Mouse (Mus musculus) CH12.LX (cell line): ENCODE measurements at regions not wholly inside any gene's neighbourhood (a gene's known extent, or its start where the extent isn't known, plus 50 kb on each side); places are given as distances from the start of the nearest gene placed in this dataset.

Source experiments
- DNase-seq: peaks from one replicate; pipeline ENCODE4 v3.0.0-alpha.2; 2013; ENCODE audit errors: extremely low read depth
- H3K27ac ChIP-seq: 2 replicates; pipeline ENCODE4 v1.5.1; 2012; ENCODE audit warnings: low read depth, mild to moderate bottlenecking, control low read depth, moderate library complexity; ENCODE audit not compliant: insufficient read depth
- H3K27me3 ChIP-seq: replicated peaks from 2 replicates; pipeline ENCODE3; 2012; ENCODE audit warnings: inconsistent platforms
- H3K36me3 ChIP-seq, 2 experiments: replicated peaks in 1 of 2; 2 replicates each; pipeline versions ENCODE3 to v1.6.1; 2012; ENCODE audit warnings: inconsistent platforms in 1 of 2, low read length in 1 of 2, mild to moderate bottlenecking in 1 of 2, mixed read lengths in 1 of 2, moderate library complexity in 1 of 2; ENCODE audit not compliant: control insufficient read depth in 1 of 2, insufficient read depth in 1 of 2
- H3K4me1 ChIP-seq, 2 experiments: 2 replicates each; pipeline ENCODE4 v1.6.1; 2012; ENCODE audit warnings: inconsistent platforms in 1 of 2, moderate library complexity in 1 of 2; ENCODE audit not compliant: insufficient read depth in 2 of 2, control insufficient read depth in 1 of 2
- H3K4me2 ChIP-seq: 2 replicates; pipeline ENCODE4 v1.6.1; 2012; ENCODE audit warnings: low read depth, mild to moderate bottlenecking, control low read depth; ENCODE audit not compliant: poor library complexity, insufficient read depth, severe bottlenecking
- H3K4me3 ChIP-seq, 3 experiments: fragments of 150-350 bp in 1 of 3; sonication (generic) in 1 of 3; replicated peaks in 1 of 3; 2 replicates each; pipeline versions ENCODE3 to v1.5.1; 2011 to 2012; ENCODE audit warnings: low read depth in 2 of 3, low read length in 2 of 3, mild to moderate bottlenecking in 2 of 3, moderate library complexity in 2 of 3, control low read depth in 1 of 3, improper control_type of control experiment in 1 of 3, inconsistent platforms in 1 of 3, mixed read lengths in 1 of 3; ENCODE audit not compliant: poor library complexity in 1 of 3
- H3K79me2 ChIP-seq: replicated peaks from 2 replicates; pipeline ENCODE4 v1.6.1; 2012; ENCODE audit warnings: mild to moderate bottlenecking, moderate library complexity; ENCODE audit not compliant: control insufficient read depth, poor library complexity, insufficient read depth, severe bottlenecking; ENCODE audit errors: extremely low read depth
- H3K9ac ChIP-seq: 2 replicates; pipeline ENCODE4 v1.6.1; 2012; ENCODE audit warnings: low read depth, mild to moderate bottlenecking, control low read depth, moderate library complexity; ENCODE audit not compliant: insufficient read depth
- H3K9me3 ChIP-seq: replicated peaks from 2 replicates; pipeline ENCODE3; 2012; ENCODE audit warnings: low read length, inconsistent platforms, mixed read lengths
- CHD2 ChIP-seq: IDR thresholded peaks from 2 replicates; pipeline ENCODE4 v1.6.1; 2011; ENCODE audit warnings: low read length, improper control_type of control experiment
- E2F4 ChIP-seq: IDR thresholded peaks from 2 replicates; pipeline ENCODE4 v1.6.1; 2011; ENCODE audit warnings: low read depth, low read length, improper control_type of control experiment; ENCODE audit not compliant: insufficient replicate concordance
- ELF1 ChIP-seq: IDR thresholded peaks from 2 replicates; pipeline ENCODE4 v1.6.1; 2014; ENCODE audit warnings: low read depth, mild to moderate bottlenecking, inconsistent platforms, low read length, improper control_type of control experiment
- EP300 ChIP-seq: IDR thresholded peaks from 2 replicates; pipeline ENCODE4 v1.6.1; 2011; ENCODE audit warnings: low read length, improper control_type of control experiment
- GABPA ChIP-seq: IDR thresholded peaks from 2 replicates; pipeline ENCODE4 v1.6.1; 2012; ENCODE audit warnings: low read depth, low read length, improper control_type of control experiment, inconsistent platforms; ENCODE audit not compliant: insufficient replicate concordance
- JUN ChIP-seq: IDR thresholded peaks from 2 replicates; pipeline ENCODE4 v1.6.1; 2011; ENCODE audit warnings: low read depth, mild to moderate bottlenecking, low read length, improper control_type of control experiment, moderate library complexity; ENCODE audit not compliant: insufficient read depth
- JUND ChIP-seq: conservative IDR thresholded peaks from 2 replicates; pipeline ENCODE4 v1.6.1; 2011; ENCODE audit warnings: low read depth, low read length, improper control_type of control experiment
- MAFK ChIP-seq: IDR thresholded peaks from 2 replicates; pipeline ENCODE4 v1.6.1; 2011; ENCODE audit warnings: low read length, improper control_type of control experiment; ENCODE audit not compliant: insufficient replicate concordance
- MAX ChIP-seq: IDR thresholded peaks from 2 replicates; pipeline ENCODE4 v1.6.1; 2011; ENCODE audit warnings: low read length, improper control_type of control experiment
- MAZ ChIP-seq: IDR thresholded peaks from 2 replicates; pipeline ENCODE4 v1.6.1; 2012; ENCODE audit warnings: low read depth, mild to moderate bottlenecking, inconsistent platforms, low read length, improper control_type of control experiment, moderate library complexity
- MEF2A ChIP-seq: IDR thresholded peaks from 2 replicates; pipeline ENCODE4 v1.6.1; 2014; ENCODE audit warnings: low read depth, mild to moderate bottlenecking, inconsistent platforms, low read length, improper control_type of control experiment, borderline replicate concordance
- MXI1 ChIP-seq: IDR thresholded peaks from 2 replicates; pipeline ENCODE4 v1.6.1; 2011; ENCODE audit warnings: mild to moderate bottlenecking, low read depth, low read length, improper control_type of control experiment
- MYC ChIP-seq: IDR thresholded peaks from 2 replicates; pipeline ENCODE4 v1.6.1; 2011; ENCODE audit warnings: low read depth, mild to moderate bottlenecking, improper control_type of control experiment, low read length
- PAX5 ChIP-seq: IDR thresholded peaks from 2 replicates; pipeline ENCODE4 v1.6.1; 2012; ENCODE audit warnings: low read length, inconsistent platforms, mixed read lengths
- RCOR1 ChIP-seq: conservative IDR thresholded peaks from 2 replicates; pipeline ENCODE4 v1.6.1; 2012; ENCODE audit warnings: low read depth, mild to moderate bottlenecking, inconsistent platforms, low read length, improper control_type of control experiment
- SIN3A ChIP-seq: IDR thresholded peaks from 2 replicates; pipeline ENCODE4 v1.6.1; 2012; ENCODE audit warnings: low read length, improper control_type of control experiment, inconsistent platforms
- SMC3 ChIP-seq: IDR thresholded peaks from 2 replicates; pipeline ENCODE4 v1.6.1; 2011; ENCODE audit warnings: low read depth, low read length, improper control_type of control experiment
- TBP ChIP-seq: conservative IDR thresholded peaks from 2 replicates; pipeline ENCODE4 v1.6.1; 2011; ENCODE audit warnings: low read depth, low read length, improper control_type of control experiment
- USF1 ChIP-seq: IDR thresholded peaks from 2 replicates; pipeline ENCODE4 v1.6.1; 2014; ENCODE audit warnings: low read depth, mild to moderate bottlenecking, inconsistent platforms, low read length, improper control_type of control experiment
- USF2 ChIP-seq: conservative IDR thresholded peaks from 2 replicates; pipeline ENCODE4 v1.6.1; 2011; ENCODE audit warnings: low read depth, low read length, improper control_type of control experiment
- ZC3H11A ChIP-seq: IDR thresholded peaks from 2 replicates; pipeline ENCODE4 v1.6.1; 2012; ENCODE audit warnings: low read depth, mild to moderate bottlenecking, inconsistent platforms, low read length, improper control_type of control experiment
- ZMIZ1 ChIP-seq: IDR thresholded peaks from 2 replicates; pipeline ENCODE4 v1.6.1; 2012; ENCODE audit warnings: low read depth, mild to moderate bottlenecking, inconsistent platforms, low read length, improper control_type of control experiment
- dilution Hi-C: fragments of 300-500 bp; cut with MboI; formaldehyde crosslinking; loops from 2 replicates; pipeline ENCODE4 v1.14.3; 2020; ENCODE audit warnings: low sequenced_read_pairs; ENCODE audit not compliant: extremely low pct_unique_long_range_greater_than_20kb, extremely low pct_ligation_motif_present
- in situ Hi-C: fragments of 300-500 bp; cut with MboI; formaldehyde crosslinking; loops from 3 replicates; pipeline ENCODE4 v1.14.3; 2019; ENCODE audit warnings: low sequenced_read_pairs, low pct_ligation_motif_present, low pct_unique_long_range_greater_than_20kb, mixed read lengths

DNA sequence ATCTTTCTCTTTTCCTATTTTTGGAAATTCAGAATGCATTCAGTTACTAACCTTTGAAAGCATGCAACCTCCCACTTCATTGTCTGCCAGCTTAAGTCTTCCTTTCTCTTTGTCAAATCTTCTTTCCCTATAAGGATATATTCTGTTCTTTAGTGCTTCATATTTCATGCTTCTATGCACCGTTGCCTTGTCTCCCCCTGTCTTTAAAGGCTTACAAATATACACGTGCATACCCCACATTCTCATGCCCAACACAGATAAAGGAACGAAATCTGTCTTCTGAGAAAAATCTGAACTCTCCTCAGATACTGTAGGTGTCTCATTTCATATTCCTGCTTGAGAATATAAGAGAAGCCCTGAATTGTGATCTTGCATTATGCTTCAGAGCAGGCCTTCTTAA is 167.9 kb upstream of the Dph6 start:
- H3K9ac ChIP-seq = no peak overlapping the region
- H3K4me3 ChIP-seq = no peak overlapping the region
- dilution Hi-C loops = no loop called here
- H3K79me2 ChIP-seq = no peaks in the 10 kb centered on the region
- H3K4me1 ChIP-seq = no peaks in the 10 kb centered on the region
- in situ Hi-C loops = no loop called here
- no peaks in the 10 kb centered on the region for H3K9me3 ChIP-seq
- H3K27ac ChIP-seq = no peak overlapping the region
- H3K4me2 ChIP-seq = no peak overlapping the region
- DNase-seq = no peak
- H3K27me3 ChIP-seq = no peaks in the 10 kb centered on the region
- H3K36me3 ChIP-seq = no peaks in the 10 kb centered on the region
- TF ChIP-seq RCOR1 = no peak
- no peak for TF ChIP-seq GABPA
- TF ChIP-seq EP300 = no peak
- no peak for TF ChIP-seq USF1
- no peak for TF ChIP-seq SIN3A
- no peak for TF ChIP-seq ZC3H11A
- TF ChIP-seq MYC = no peak
- TF ChIP-seq MEF2A = no peak
- TF ChIP-seq ELF1 = no peak
- TF ChIP-seq JUND = no peak
- TF ChIP-seq E2F4 = no peak
- no peak for TF ChIP-seq MAFK
- TF ChIP-seq, all 38 proteins: peak for 0

DNA sequence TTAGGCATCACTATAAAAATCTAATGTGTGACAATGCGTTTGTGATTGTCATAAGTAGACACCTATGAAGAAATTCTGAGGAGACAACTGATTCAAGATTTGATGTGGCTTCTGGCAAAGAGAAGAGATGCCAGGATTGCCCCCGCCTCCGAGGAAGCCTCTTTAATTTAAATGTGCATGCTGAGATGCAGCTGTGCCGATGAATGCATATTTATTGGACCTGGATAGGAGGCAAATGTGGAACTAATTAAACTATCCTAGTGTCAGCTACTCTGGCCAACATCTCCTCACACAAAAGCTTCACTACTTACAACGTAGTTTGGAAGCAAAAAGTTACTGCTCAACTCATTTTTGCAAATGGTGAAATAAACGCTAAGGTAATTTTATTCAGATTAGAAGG is 173.4 kb upstream of the Dph6 start:
- no peak for DNase-seq
- Histone ChIP-seq H3K9ac (no peak overlapping the region), H3K36me3 (no peaks in the 10 kb centered on the region), H3K4me3 (no peak overlapping the region), H3K27me3 (no peaks in the 10 kb centered on the region)
- dilution Hi-C loops = no loop called here
- TF ChIP-seq ZMIZ1 (no peak), USF1 (no peak), USF2 (no peak), MAX (no peak), MYC (no peak), JUND (no peak), ZC3H11A (no peak), TBP (no peak), MAZ (no peak), PAX5 (no peak), MXI1 (no peak), SMC3 (no peak), E2F4 (no peak), JUN (no peak), ELF1 (no peak), CHD2 (no peak)
- TF ChIP-seq, all 38 proteins: peak for 0
- H3K9me3 ChIP-seq = no peaks in the 10 kb centered on the region
- no peak overlapping the region for H3K27ac ChIP-seq
- no peaks in the 10 kb centered on the region for H3K79me2 ChIP-seq
- in situ Hi-C loops = no loop called here
- no peak overlapping the region for H3K4me2 ChIP-seq
- H3K4me1 ChIP-seq = no peaks in the 10 kb centered on the region
